Mouse (Mus musculus): ENCODE data around the gene Il20rb. TPM values are rescaled to one million over a fixed set of nuclear protein-coding genes. Genes with fewer than 3 reads are reported as not detected.

Il20rb gene
- polyA plus RNA-seq, 1 experiment from 2014 or later, result 2.2 TPM

DNA sequence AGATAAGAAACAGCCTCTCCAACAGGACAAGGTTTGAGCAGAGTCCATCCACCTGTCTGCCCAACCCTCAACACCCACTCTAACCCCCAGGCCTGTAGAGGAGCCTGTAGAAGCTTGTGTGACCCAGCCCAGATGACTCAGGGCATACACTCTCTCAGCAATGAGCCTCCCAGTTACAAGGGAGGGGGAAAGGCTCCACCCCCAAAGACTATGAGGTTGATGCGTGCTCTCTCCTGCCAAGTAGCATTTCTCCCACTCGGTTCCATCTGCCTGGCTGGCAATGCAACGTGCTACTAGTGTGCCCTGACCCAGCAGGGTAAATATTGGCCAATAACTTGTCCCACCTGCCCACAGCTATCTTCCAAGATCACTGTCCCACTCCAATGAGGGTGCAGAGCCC lies 19.8 kb downstream of the Il20rb start:
- Histone ChIP-seq H3K9ac (ENCODE audit: low read length) (no peak overlapping the region), H3K36me3 (ENCODE audit: control insufficient read depth, insufficient read depth) (no peaks in the 10 kb centered on the region), H3K4me3 (ENCODE audit: low read length) (no peak overlapping the region), H3K4me2 (ENCODE audit: low read depth, low read length) (no peak overlapping the region), H3K27me3 (ENCODE audit: control insufficient read depth, insufficient read depth, low read length) (no peaks in the 10 kb centered on the region), H3K27ac (ENCODE audit: low read length) (no peak overlapping the region), H3K4me1 (ENCODE audit: control insufficient read depth, insufficient read depth, low read length) (peaks cover 4% of the 10 kb centered on the region; the same call in 1 of the 2 replicates), H3K9me3 (replicated peaks; ENCODE audit: control insufficient read depth, low read length) (0 out of 2 replicates have a peak, but pooled peaks cover 3% of the 10 kb centered on the region)
- WGBS, result 62% methylated on average over 3 of the region's 3 CpGs
- no peak for ATAC-seq (replicated peaks; ENCODE audit: extremely low read depth, insufficient read depth, low FRiP score)

GRCm38 (mm10) chr9:100465988-100466387 lies 20.6 kb downstream of the Il20rb start:
- no peaks in the 10 kb centered on the region for H3K36me3 ChIP-seq (ENCODE audit: control insufficient read depth, insufficient read depth)
- no peak for ATAC-seq (replicated peaks; ENCODE audit: extremely low read depth, insufficient read depth, low FRiP score)
- H3K4me2 ChIP-seq (ENCODE audit: low read depth, low read length), result no peak overlapping the region
- H3K4me1 ChIP-seq (ENCODE audit: control insufficient read depth, insufficient read depth, low read length), result peaks cover 4% of the 10 kb centered on the region; the same call in 1 of the 2 replicates
- H3K4me3 ChIP-seq (ENCODE audit: low read length), result no peak overlapping the region
- H3K9ac ChIP-seq (ENCODE audit: low read length), result no peak overlapping the region
- 94% methylated on average over 9 of the region's 9 CpGs for WGBS
- H3K9me3 ChIP-seq (replicated peaks; ENCODE audit: control insufficient read depth, low read length), result 0 out of 2 replicates have a peak, but pooled peaks cover 3% of the 10 kb centered on the region
- no peaks in the 10 kb centered on the region for H3K27me3 ChIP-seq (ENCODE audit: control insufficient read depth, insufficient read depth, low read length)
- H3K27ac ChIP-seq (ENCODE audit: low read length), result no peak overlapping the region

- Histone ChIP-seq H3K36me3 (ENCODE audit: control insufficient read depth, insufficient read depth) (no peaks in the 10 kb centered on the region), H3K9ac (ENCODE audit: low read length) (no peak overlapping the region), H3K9me3 (replicated peaks; ENCODE audit: control insufficient read depth, low read length) (0 out of 2 replicates have a peak, but pooled peaks cover 3% of the 10 kb centered on the region), H3K4me1 (ENCODE audit: control insufficient read depth, insufficient read depth, low read length) (0 out of 2 replicates have a peak, but pooled peaks cover 2% of the 10 kb centered on the region), H3K27ac (ENCODE audit: low read length) (no peak overlapping the region), H3K4me3 (ENCODE audit: low read length) (no peak overlapping the region), H3K4me2 (ENCODE audit: low read depth, low read length) (no peak overlapping the region), H3K27me3 (ENCODE audit: control insufficient read depth, insufficient read depth, low read length) (no peaks in the 10 kb centered on the region)
- 91% methylated on average over 5 of the region's 5 CpGs for WGBS
- ATAC-seq (replicated peaks; ENCODE audit: extremely low read depth, insufficient read depth, low FRiP score), result no peak
Measured at GRCm38 (mm10) chr9:100465380-100465779, 21.2 kb downstream of the Il20rb start.

- Histone ChIP-seq H3K4me1 (ENCODE audit: control insufficient read depth, insufficient read depth, low read length) (0 out of 2 replicates have a peak, but pooled peaks cover 2% of the 10 kb centered on the region), H3K9me3 (replicated peaks; ENCODE audit: control insufficient read depth, low read length) (0 out of 2 replicates have a peak, but pooled peaks cover 3% of the 10 kb centered on the region), H3K4me3 (ENCODE audit: low read length) (no peak overlapping the region), H3K27me3 (ENCODE audit: control insufficient read depth, insufficient read depth, low read length) (no peaks in the 10 kb centered on the region), H3K9ac (ENCODE audit: low read length) (no peak overlapping the region), H3K27ac (ENCODE audit: low read length) (no peak overlapping the region), H3K4me2 (ENCODE audit: low read depth, low read length) (no peak overlapping the region), H3K36me3 (ENCODE audit: control insufficient read depth, insufficient read depth) (no peaks in the 10 kb centered on the region)
- ATAC-seq (replicated peaks; ENCODE audit: extremely low read depth, insufficient read depth, low FRiP score), result no peak
- 68% methylated on average over 2 of the region's 2 CpGs for WGBS
Measured at GRCm38 (mm10) chr9:100463771-100464170, 22.8 kb downstream of the Il20rb start.

- no peak for ATAC-seq (replicated peaks; ENCODE audit: extremely low read depth, insufficient read depth, low FRiP score)
- 85% methylated on average over 4 of the region's 4 CpGs for WGBS
- Histone ChIP-seq H3K4me3 (ENCODE audit: low read length) (no peak overlapping the region), H3K27ac (ENCODE audit: low read length) (peak overlapping the region; percentile 17), H3K27me3 (ENCODE audit: control insufficient read depth, insufficient read depth, low read length) (no peaks in the 10 kb centered on the region), H3K9me3 (replicated peaks; ENCODE audit: control insufficient read depth, low read length) (0 out of 2 replicates have a peak, but pooled peaks cover 3% of the 10 kb centered on the region), H3K4me2 (ENCODE audit: low read depth, low read length) (no peak overlapping the region), H3K4me1 (ENCODE audit: control insufficient read depth, insufficient read depth, low read length) (0 out of 2 replicates have a peak, but pooled peaks cover 2% of the 10 kb centered on the region), H3K9ac (ENCODE audit: low read length) (no peak overlapping the region), H3K36me3 (ENCODE audit: control insufficient read depth, insufficient read depth) (no peaks in the 10 kb centered on the region)
Measured at GRCm38 (mm10) chr9:100462098-100462497, 24.5 kb downstream of the Il20rb start.

DNA sequence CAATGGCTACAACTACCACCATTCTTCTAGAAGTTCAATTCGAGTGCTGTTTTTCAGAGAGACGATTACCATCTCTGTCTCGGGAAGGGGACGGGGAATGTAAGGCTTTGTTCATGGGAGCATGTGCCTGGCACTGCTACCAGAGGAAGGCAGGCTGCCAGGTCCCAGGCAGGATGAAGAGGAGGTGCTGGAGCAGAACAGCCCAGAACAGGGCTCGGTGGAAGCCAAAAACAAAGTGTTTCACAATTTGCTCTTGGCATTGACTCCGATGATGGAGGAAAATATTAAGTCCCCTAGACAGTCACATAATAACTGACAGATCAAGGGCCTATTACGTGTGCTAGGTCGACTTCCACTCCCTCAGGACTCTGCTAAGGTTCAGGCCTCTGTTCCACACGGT lies 24.9 kb downstream of the Il20rb start:
- no peak overlapping the region for H3K4me2 ChIP-seq (ENCODE audit: low read depth, low read length)
- no peaks in the 10 kb centered on the region for H3K36me3 ChIP-seq (ENCODE audit: control insufficient read depth, insufficient read depth)
- peak overlapping the region; percentile 17 for H3K27ac ChIP-seq (ENCODE audit: low read length)
- H3K4me1 ChIP-seq (ENCODE audit: control insufficient read depth, insufficient read depth, low read length), result 0 out of 2 replicates have a peak, but pooled peaks cover 2% of the 10 kb centered on the region
- no peak for ATAC-seq (replicated peaks; ENCODE audit: extremely low read depth, insufficient read depth, low FRiP score)
- 64% methylated on average over 9 of the region's 9 CpGs for WGBS
- H3K9me3 ChIP-seq (replicated peaks; ENCODE audit: control insufficient read depth, low read length), result 0 out of 2 replicates have a peak, but pooled peaks cover 3% of the 10 kb centered on the region
- no peak overlapping the region for H3K4me3 ChIP-seq (ENCODE audit: low read length)
- no peak overlapping the region for H3K9ac ChIP-seq (ENCODE audit: low read length)
- H3K27me3 ChIP-seq (ENCODE audit: control insufficient read depth, insufficient read depth, low read length), result no peaks in the 10 kb centered on the region

DNA sequence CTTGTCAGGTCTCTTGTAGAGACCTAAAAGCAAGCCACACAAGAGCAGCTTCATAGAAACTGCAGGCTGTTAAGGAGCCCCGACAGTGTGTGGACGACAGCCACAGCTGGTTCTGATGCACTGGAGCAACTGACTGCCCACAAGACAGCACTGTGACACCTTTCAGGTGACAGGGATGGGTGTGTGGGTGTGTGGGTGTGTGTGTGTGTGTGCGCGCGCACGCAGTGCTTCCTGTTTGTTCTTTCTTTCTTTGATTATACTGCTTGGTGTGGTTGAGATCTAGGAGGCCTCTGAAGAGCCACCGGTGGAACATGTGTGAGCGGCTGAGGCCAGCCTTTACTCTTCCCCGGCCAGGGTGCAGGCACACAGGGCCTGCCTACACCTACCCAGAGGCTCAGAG lies 26.4 kb downstream of the Il20rb start:
- Histone ChIP-seq H3K27ac (ENCODE audit: low read length) (peak overlapping the region; percentile 21; the same call in 1 of the 2 replicates), H3K4me3 (ENCODE audit: low read length) (no peak overlapping the region), H3K36me3 (ENCODE audit: control insufficient read depth, insufficient read depth) (no peaks in the 10 kb centered on the region), H3K4me2 (ENCODE audit: low read depth, low read length) (no peak overlapping the region), H3K9ac (ENCODE audit: low read length) (no peak overlapping the region), H3K9me3 (replicated peaks; ENCODE audit: control insufficient read depth, low read length) (0 out of 2 replicates have a peak, but pooled peaks cover 3% of the 10 kb centered on the region), H3K27me3 (ENCODE audit: control insufficient read depth, insufficient read depth, low read length) (no peaks in the 10 kb centered on the region), H3K4me1 (ENCODE audit: control insufficient read depth, insufficient read depth, low read length) (0 out of 2 replicates have a peak, but pooled peaks cover 2% of the 10 kb centered on the region)
- peak; percentile 59; the same call in 1 of the 2 replicates for ATAC-seq (replicated peaks; ENCODE audit: extremely low read depth, insufficient read depth, low FRiP score)
- 85% methylated on average over 9 of the region's 9 CpGs for WGBS

GRCm38 (mm10) chr9:100457971-100458681 lies 28.5 kb downstream of the Il20rb start:
- no peak overlapping the region for H3K9ac ChIP-seq (ENCODE audit: low read length)
- no peaks in the 10 kb centered on the region for H3K9me3 ChIP-seq (replicated peaks; ENCODE audit: control insufficient read depth, low read length)
- H3K27ac ChIP-seq (ENCODE audit: low read length), result peak overlapping the region; percentile 44; the same call in 1 of the 2 replicates
- peak; percentile 43 for ATAC-seq (replicated peaks; ENCODE audit: extremely low read depth, insufficient read depth, low FRiP score)
- peaks cover 7% of the 10 kb centered on the region for H3K4me1 ChIP-seq (ENCODE audit: control insufficient read depth, insufficient read depth, low read length)
- H3K36me3 ChIP-seq (ENCODE audit: control insufficient read depth, insufficient read depth), result no peaks in the 10 kb centered on the region
- H3K4me2 ChIP-seq (ENCODE audit: low read depth, low read length), result no peak overlapping the region
- no peak overlapping the region for H3K4me3 ChIP-seq (ENCODE audit: low read length)
- H3K27me3 ChIP-seq (ENCODE audit: control insufficient read depth, insufficient read depth, low read length), result no peaks in the 10 kb centered on the region
- 51% methylated on average over 17 of the region's 17 CpGs for WGBS

DNA sequence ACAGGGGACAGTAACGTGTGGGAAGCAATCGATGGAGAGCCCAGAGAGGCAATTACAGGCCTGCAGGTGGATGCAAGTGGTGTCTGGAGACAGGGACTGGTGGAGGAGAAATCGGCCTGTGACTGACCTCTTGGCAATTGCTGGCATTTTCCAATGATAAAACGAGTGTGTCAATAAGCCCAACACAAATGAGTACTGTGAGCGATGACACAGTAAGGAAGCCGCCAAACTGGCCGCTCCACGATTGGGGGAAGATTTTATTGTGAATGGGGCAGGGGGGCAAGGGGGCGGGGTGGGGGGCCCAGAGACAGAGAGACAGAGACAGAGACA lies 32.0 kb downstream of the Il20rb start:
- no peak for ATAC-seq (replicated peaks; ENCODE audit: extremely low read depth, insufficient read depth, low FRiP score)
- Histone ChIP-seq H3K27me3 (ENCODE audit: control insufficient read depth, insufficient read depth, low read length) (no peaks in the 10 kb centered on the region), H3K36me3 (ENCODE audit: control insufficient read depth, insufficient read depth) (no peaks in the 10 kb centered on the region), H3K9me3 (replicated peaks; ENCODE audit: control insufficient read depth, low read length) (no peaks in the 10 kb centered on the region), H3K4me3 (ENCODE audit: low read length) (peak overlapping the region; percentile 63), H3K4me2 (ENCODE audit: low read depth, low read length) (peak overlapping the region; percentile 94), H3K4me1 (ENCODE audit: control insufficient read depth, insufficient read depth, low read length) (peaks cover 11% of the 10 kb centered on the region), H3K9ac (ENCODE audit: low read length) (peak overlapping the region; percentile 70), H3K27ac (ENCODE audit: low read length) (0 out of 2 replicates have a peak overlapping the region, but pooled peaks have one; percentile 33)
- 14% methylated on average over 9 of the region's 9 CpGs for WGBS

Data from heart, embryonic 16.5 days (tissue).